Mouse (Mus musculus) left cerebral cortex, postnatal 36 days (tissue): Measurements from ENCODE around the gene Tmem165. TPM values are rescaled to one million over a fixed set of nuclear protein-coding genes. Genes with fewer than 3 reads are reported as not detected.

Source experiments
- DNase-seq, 2 experiments: peaks; one replicate each; pipeline ENCODE4 v3.0.0; 2021 to 2022; ENCODE audit warnings: low spot score in 2 of 2, mixed read lengths in 1 of 2
- intact Hi-C: fragments of 180-260 bp; cut with DNase I; formaldehyde crosslinking; loops from one replicate; pipeline ENCODE4 v1.15.1; 2025
- total RNA-seq, 2 experiments: library from RNA; stranded (reverse); gene quantifications; 2 replicates each; pipeline ENCODE4 v1.2.3; 2021

Gene Tmem165
- total RNA-seq, 2 experiments from 2014 or later, result 31.1 to 39.5 TPM

- no peak for DNase-seq
- intact Hi-C loops, result no loop called here
Observed at GRCm38 (mm10) chr5:76164827-76165226, 18.9 kb upstream of the Tmem165 start.

GRCm38 (mm10) chr5:76170522-76170921, 13.2 kb upstream of the Tmem165 start:
- no peak for DNase-seq
- intact Hi-C loops, result no loop called here

- intact Hi-C loops, result no loop called here
Observed at GRCm38 (mm10) chr5:76171039-76171438, 12.6 kb upstream of the Tmem165 start.

GRCm38 (mm10) chr5:76175051-76175450, 8.6 kb upstream of the Tmem165 start:
- intact Hi-C loops, result no loop called here
- no peak for DNase-seq

More at GRCm38 (mm10) chr5:76171039-76171438, 12.6 kb upstream of the Tmem165 start:
- no peak for DNase-seq

GRCm38 (mm10) chr5:76176411-76176810, 7.3 kb upstream of the Tmem165 start:
- intact Hi-C loops, result no loop called here
- no peak for DNase-seq

- intact Hi-C loops, result no loop called here
- DNase-seq, result no peak
Observed at GRCm38 (mm10) chr5:76176841-76177240, 6.8 kb upstream of the Tmem165 start.

GRCm38 (mm10) chr5:76177664-76178063, 6.0 kb upstream of the Tmem165 start:
- DNase-seq, result no peak

GRCm38 (mm10) chr5:76179171-76179570, 4.5 kb upstream of the Tmem165 start:
- DNase-seq, result no peak
- intact Hi-C loops, result no loop called here

More at GRCm38 (mm10) chr5:76177664-76178063, 6.0 kb upstream of the Tmem165 start:
- intact Hi-C loops, result no loop called here

GRCm38 (mm10) chr5:76179791-76180190, 3.9 kb upstream of the Tmem165 start:
- intact Hi-C loops, result loop anchor here (5.0 kb wide), 1 partner anchor 37 kb away; the partner anchor contains the start of gene Srd5a3
- no peak for DNase-seq

- no peak for DNase-seq
- intact Hi-C loops, result loop anchor here (5.0 kb wide), 1 partner anchor 40 kb away; the partner anchor contains the start of gene Srd5a3
Observed at GRCm38 (mm10) chr5:76182326-76182725, 1.4 kb upstream of the Tmem165 start.

GRCm38 (mm10) chr5:76183043-76183749, 484 bp upstream of the Tmem165 start:
- intact Hi-C loops, result loop anchor here (5.0 kb wide), 1 partner anchor 41 kb away; the partner anchor contains the start of gene Srd5a3
- DNase-seq, result no peak

- DNase-seq, result peak; percentile 51 to 70
- intact Hi-C loops, result loop anchor here (5.0 kb wide), 1 partner anchor 42 kb away; the partner anchor contains the start of gene Srd5a3
Observed at GRCm38 (mm10) chr5:76184286-76185080, 803 bp downstream of the Tmem165 start.

- intact Hi-C loops, result no loop called here
- DNase-seq, result no peak
Observed at GRCm38 (mm10) chr5:76187885-76188284, 4.2 kb downstream of the Tmem165 start.

- intact Hi-C loops, result no loop called here
- DNase-seq, result no peak
Observed at GRCm38 (mm10) chr5:76190609-76191008, 6.9 kb downstream of the Tmem165 start.

GRCm38 (mm10) chr5:76193075-76193474, 9.4 kb downstream of the Tmem165 start:
- intact Hi-C loops, result no loop called here

GRCm38 (mm10) chr5:76194377-76194945, 10.8 kb downstream of the Tmem165 start:
- no peak for DNase-seq
- intact Hi-C loops, result no loop called here

More at GRCm38 (mm10) chr5:76193075-76193474, 9.4 kb downstream of the Tmem165 start:
- DNase-seq, result no peak

- intact Hi-C loops, result no loop called here
- no peak for DNase-seq
Observed at GRCm38 (mm10) chr5:76199346-76199745, 15.7 kb downstream of the Tmem165 start.

- no peak for DNase-seq
- intact Hi-C loops, result no loop called here
Observed at GRCm38 (mm10) chr5:76203171-76203570, 19.5 kb downstream of the Tmem165 start.

GRCm38 (mm10) chr5:76205886-76206285, 22.2 kb downstream of the Tmem165 start:
- no peak for DNase-seq
- intact Hi-C loops, result no loop called here

- intact Hi-C loops, result no loop called here
- DNase-seq, result no peak
Observed at GRCm38 (mm10) chr5:76208066-76208465, 24.4 kb downstream of the Tmem165 start.
